Mouse (Mus musculus) small intestine, adult 2 months (tissue): Measurements from ENCODE around the gene Gm3138.
"Not testable (repeated sequence)": the region's sequence is repeated elsewhere in the genome, so short reads cannot be mapped to it uniquely, and the experiment has no call there.

Source experiments
- CTCF ChIP-seq: fragments of 200-500 bp; IDR thresholded peaks from 2 replicates; pipeline ENCODE4 v1.5.1; 2012; ENCODE audit warnings: low read depth, mild to moderate bottlenecking, control low read depth, inconsistent platforms, low read length, moderate library complexity, mixed read lengths; ENCODE audit not compliant: insufficient replicate concordance, insufficient read length; ENCODE audit errors: extremely low read depth
- POLR2A ChIP-seq: fragments of 200-500 bp; IDR thresholded peaks from 2 replicates; pipeline ENCODE4 v1.6.1; 2012; ENCODE audit warnings: low read depth, mild to moderate bottlenecking, control low read depth, inconsistent platforms, low read length, moderate library complexity

DNA sequence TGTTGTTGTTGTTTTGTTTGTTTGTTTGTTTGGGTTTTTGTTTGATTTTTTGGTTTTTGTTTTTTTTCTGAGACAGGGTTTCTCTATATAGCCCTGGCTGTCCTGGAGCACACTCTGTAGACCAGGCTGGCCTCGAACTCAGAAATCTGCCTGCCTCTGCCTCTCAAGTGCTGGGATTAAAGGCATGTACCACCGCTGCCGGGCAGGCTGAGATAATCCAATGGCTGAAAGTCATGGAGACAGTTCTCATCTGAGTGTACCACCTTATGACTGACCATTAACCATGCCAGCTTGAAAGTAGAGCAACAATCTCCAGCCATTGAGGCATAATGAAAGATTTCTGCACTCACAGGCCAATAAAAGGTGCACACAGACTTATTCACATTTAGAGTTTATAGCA is 30.4 kb downstream of the Gm3138 start:
- not testable (repeated sequence) for TF ChIP-seq POLR2A, CTCF
